Mouse (Mus musculus): ENCODE data around the gene Pou3f3. TPM values are rescaled to one million over a fixed set of nuclear protein-coding genes. Genes with fewer than 3 reads are reported as not detected.

Pou3f3 gene
- polyA plus RNA-seq, 1 experiment from 2014 or later, result 52.0 TPM

DNA sequence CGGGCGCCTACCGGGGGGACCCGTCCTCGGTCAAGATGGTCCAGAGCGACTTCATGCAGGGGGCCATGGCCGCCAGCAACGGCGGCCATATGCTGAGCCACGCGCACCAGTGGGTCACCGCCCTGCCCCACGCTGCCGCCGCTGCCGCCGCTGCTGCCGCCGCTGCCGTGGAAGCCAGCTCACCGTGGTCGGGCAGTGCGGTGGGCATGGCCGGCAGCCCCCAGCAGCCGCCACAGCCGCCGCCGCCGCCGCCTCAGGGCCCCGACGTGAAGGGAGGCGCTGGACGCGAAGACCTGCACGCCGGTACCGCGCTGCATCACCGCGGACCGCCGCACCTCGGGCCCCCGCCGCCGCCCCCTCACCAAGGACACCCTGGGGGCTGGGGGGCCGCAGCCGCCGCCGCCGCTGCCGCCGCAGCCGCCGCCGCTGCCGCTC, 1.8 kb downstream of the Pou3f3 start:
- no peaks in the 10 kb centered on the region for H3K9me3 ChIP-seq
- WGBS, result under 1% methylated on average over 52 of the region's 58 CpGs
- H3K36me3 ChIP-seq, result no peaks in the 10 kb centered on the region
- H3K4me3 ChIP-seq, result peak overlapping the region; percentile 94
- peak overlapping the region; percentile 94 for H3K9ac ChIP-seq (replicated peaks)
- peak overlapping the region; percentile 54 for H3K4me2 ChIP-seq (replicated peaks)
- peak overlapping the region; percentile 100 for H3K27ac ChIP-seq (replicated peaks)
- no peak for ATAC-seq (replicated peaks)
- no peaks in the 10 kb centered on the region for H3K27me3 ChIP-seq
- no peaks in the 10 kb centered on the region; the same call in 1 of the 2 replicates for H3K4me1 ChIP-seq

DNA sequence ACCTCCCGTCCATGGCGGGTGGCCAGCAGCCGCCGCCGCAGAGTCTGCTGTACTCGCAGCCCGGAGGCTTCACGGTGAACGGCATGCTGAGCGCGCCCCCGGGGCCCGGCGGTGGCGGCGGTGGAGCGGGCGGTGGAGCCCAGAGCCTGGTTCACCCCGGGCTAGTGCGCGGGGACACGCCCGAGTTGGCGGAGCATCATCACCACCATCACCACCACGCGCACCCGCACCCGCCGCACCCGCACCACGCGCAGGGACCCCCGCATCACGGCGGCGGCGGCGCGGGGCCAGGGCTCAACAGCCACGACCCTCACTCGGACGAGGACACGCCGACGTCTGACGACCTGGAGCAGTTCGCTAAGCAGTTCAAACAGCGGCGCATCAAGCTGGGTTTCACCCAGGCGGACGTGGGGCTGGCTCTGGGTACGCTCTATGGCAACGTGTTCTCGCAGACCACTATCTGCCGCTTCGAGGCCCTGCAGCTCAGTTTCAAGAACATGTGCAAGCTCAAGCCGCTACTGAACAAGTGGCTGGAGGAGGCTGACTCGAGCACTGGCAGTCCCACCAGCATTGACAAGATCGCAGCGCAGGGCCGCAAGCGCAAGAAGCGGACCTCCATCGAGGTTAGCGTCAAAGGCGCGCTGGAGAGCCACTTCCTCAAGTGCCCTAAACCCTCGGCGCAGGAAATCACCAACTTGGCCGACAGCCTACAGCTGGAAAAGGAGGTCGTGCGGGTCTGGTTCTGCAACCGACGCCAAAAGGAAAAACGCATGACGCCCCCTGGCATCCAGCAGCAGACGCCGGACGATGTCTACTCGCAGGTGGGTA, 2.4 kb downstream of the Pou3f3 start:
- Histone ChIP-seq H3K27me3 (no peaks in the 10 kb centered on the region), H3K4me1 (peaks cover under 1% of the 10 kb centered on the region), H3K9me3 (no peaks in the 10 kb centered on the region), H3K4me3 (peak overlapping the region; percentile 94), H3K36me3 (no peaks in the 10 kb centered on the region), H3K4me2 (replicated peaks) (peak overlapping the region; percentile 54), H3K9ac (replicated peaks) (peak overlapping the region; percentile 94), H3K27ac (replicated peaks) (peak overlapping the region; percentile 100)
- no peak for ATAC-seq (replicated peaks)
- under 1% methylated on average over 79 of the region's 80 CpGs for WGBS

GRCm38 (mm10) chr1:42698584-42699333, 3.2 kb downstream of the Pou3f3 start:
- Histone ChIP-seq H3K27me3 (no peaks in the 10 kb centered on the region), H3K4me2 (replicated peaks) (peak overlapping the region; percentile 54), H3K27ac (replicated peaks) (peak overlapping the region; percentile 100), H3K4me3 (peak overlapping the region; percentile 94), H3K9ac (replicated peaks) (peak overlapping the region; percentile 94), H3K36me3 (no peaks in the 10 kb centered on the region), H3K9me3 (no peaks in the 10 kb centered on the region), H3K4me1 (peaks cover 9% of the 10 kb centered on the region)
- under 1% methylated on average over 56 of the region's 57 CpGs for WGBS
- no peak for ATAC-seq (replicated peaks)

- no peaks in the 10 kb centered on the region for H3K9me3 ChIP-seq
- H3K4me1 ChIP-seq, result peaks cover 15% of the 10 kb centered on the region
- WGBS, result 1% methylated on average over 19 of the region's 19 CpGs
- H3K27ac ChIP-seq (replicated peaks), result peak overlapping the region; percentile 100
- peak overlapping the region; percentile 54 for H3K4me2 ChIP-seq (replicated peaks)
- peak overlapping the region; percentile 94 for H3K9ac ChIP-seq (replicated peaks)
- no peak for ATAC-seq (replicated peaks)
- peak overlapping the region; percentile 94 for H3K4me3 ChIP-seq
- no peaks in the 10 kb centered on the region for H3K27me3 ChIP-seq
- H3K36me3 ChIP-seq, result no peaks in the 10 kb centered on the region
These were observed 3.9 kb downstream of the Pou3f3 start for GRCm38 (mm10) chr1:42699471-42699871.

GRCm38 (mm10) chr1:42700171-42700570, 4.6 kb downstream of the Pou3f3 start:
- H3K27ac ChIP-seq (replicated peaks), result peak overlapping the region; percentile 61
- no peaks in the 10 kb centered on the region for H3K9me3 ChIP-seq
- ATAC-seq (replicated peaks), result no peak
- peak overlapping the region; percentile 94 for H3K4me3 ChIP-seq
- no peaks in the 10 kb centered on the region for H3K27me3 ChIP-seq
- peak overlapping the region; percentile 61 for H3K4me2 ChIP-seq (replicated peaks)
- WGBS, result 5% methylated on average over 3 of the region's 3 CpGs
- H3K9ac ChIP-seq (replicated peaks), result peak overlapping the region; percentile 63
- peaks cover 22% of the 10 kb centered on the region for H3K4me1 ChIP-seq
- H3K36me3 ChIP-seq, result no peaks in the 10 kb centered on the region

DNA sequence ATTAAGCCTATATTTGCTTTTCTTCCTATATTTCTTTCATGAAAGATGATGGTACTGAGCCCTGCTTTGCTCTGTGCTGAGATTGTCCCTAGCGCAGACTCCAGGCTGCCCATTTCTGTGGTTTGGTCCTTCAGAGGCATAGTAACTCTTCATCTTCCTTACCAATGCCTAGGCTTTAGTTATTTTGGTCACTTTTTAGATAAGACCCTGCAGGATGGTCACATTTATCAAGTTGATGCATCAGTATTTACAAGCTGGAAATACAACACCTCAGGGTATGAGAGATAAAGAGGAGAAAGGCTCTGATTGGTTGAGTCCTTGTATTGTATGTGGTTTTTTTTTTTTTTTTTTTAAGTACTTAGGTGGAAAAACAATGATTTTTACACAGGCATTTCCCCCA, 5.2 kb downstream of the Pou3f3 start:
- H3K4me2 ChIP-seq (replicated peaks), result peak overlapping the region; percentile 61
- 11% methylated on average over 1 of the region's 1 CpGs for WGBS
- no peak for ATAC-seq (replicated peaks)

GRCm38 (mm10) chr1:42701833-42702611, 6.5 kb downstream of the Pou3f3 start:
- Histone ChIP-seq H3K27ac (replicated peaks) (peak overlapping the region; percentile 64), H3K4me2 (replicated peaks) (peak overlapping the region; percentile 61), H3K36me3 (no peaks in the 10 kb centered on the region), H3K27me3 (no peaks in the 10 kb centered on the region), H3K4me3 (peak overlapping the region; percentile 94), H3K9ac (replicated peaks) (peak overlapping the region; percentile 63), H3K9me3 (no peaks in the 10 kb centered on the region), H3K4me1 (peaks cover 38% of the 10 kb centered on the region)
- no peak for ATAC-seq (replicated peaks)
- WGBS, result 6% methylated on average over 5 of the region's 5 CpGs

More for the DNA sequence above, 5.2 kb downstream of the Pou3f3 start:
- peak overlapping the region; percentile 63 for H3K9ac ChIP-seq (replicated peaks)
- H3K27me3 ChIP-seq, result no peaks in the 10 kb centered on the region
- H3K4me3 ChIP-seq, result peak overlapping the region; percentile 94
- H3K27ac ChIP-seq (replicated peaks), result peak overlapping the region; percentile 64
- H3K9me3 ChIP-seq, result no peaks in the 10 kb centered on the region
- H3K4me1 ChIP-seq, result peaks cover 28% of the 10 kb centered on the region
- no peaks in the 10 kb centered on the region for H3K36me3 ChIP-seq

DNA sequence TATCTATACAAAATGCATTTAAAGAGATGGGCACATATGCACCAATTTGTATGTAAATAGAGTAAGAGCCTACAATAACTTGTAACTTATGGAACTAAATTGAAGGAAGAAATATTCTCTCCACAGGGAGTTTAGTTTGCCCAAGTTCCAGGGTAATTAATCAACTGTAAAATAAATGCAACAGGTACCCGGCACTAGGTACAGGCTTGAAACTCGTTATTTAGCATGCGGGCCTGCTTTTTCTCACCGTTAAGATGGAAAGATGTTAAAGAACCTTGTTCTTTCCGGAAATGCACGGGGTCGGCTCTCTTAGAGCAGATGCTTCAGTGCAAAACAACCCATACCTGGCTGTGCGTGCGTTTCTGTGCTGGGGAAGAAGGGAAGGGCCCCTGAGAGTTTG, 7.4 kb downstream of the Pou3f3 start:
- peaks cover 47% of the 10 kb centered on the region for H3K4me1 ChIP-seq
- H3K4me3 ChIP-seq, result peak overlapping the region; percentile 42
- H3K36me3 ChIP-seq, result no peaks in the 10 kb centered on the region
- H3K4me2 ChIP-seq (replicated peaks), result peak overlapping the region; percentile 60
- 5% methylated on average over 9 of the region's 9 CpGs for WGBS
- peak overlapping the region; percentile 89 for H3K27ac ChIP-seq (replicated peaks)
- H3K9me3 ChIP-seq, result no peaks in the 10 kb centered on the region
- H3K9ac ChIP-seq (replicated peaks), result peak overlapping the region; percentile 57
- no peak for ATAC-seq (replicated peaks)
- no peaks in the 10 kb centered on the region for H3K27me3 ChIP-seq

- WGBS, result 3% methylated on average over 7 of the region's 7 CpGs
- H3K4me1 ChIP-seq, result peaks cover 51% of the 10 kb centered on the region
- peak overlapping the region; percentile 89 for H3K27ac ChIP-seq (replicated peaks)
- H3K4me2 ChIP-seq (replicated peaks), result peak overlapping the region; percentile 60
- no peaks in the 10 kb centered on the region for H3K36me3 ChIP-seq
- peak overlapping the region; percentile 42 for H3K4me3 ChIP-seq
- H3K9me3 ChIP-seq, result no peaks in the 10 kb centered on the region
- H3K27me3 ChIP-seq, result no peaks in the 10 kb centered on the region
- H3K9ac ChIP-seq (replicated peaks), result peak overlapping the region; percentile 57
- 0 out of 2 replicates have a peak, but pooled peaks have one; percentile 6 for ATAC-seq (replicated peaks)
These were observed 7.9 kb downstream of the Pou3f3 start for GRCm38 (mm10) chr1:42703424-42703823.

DNA sequence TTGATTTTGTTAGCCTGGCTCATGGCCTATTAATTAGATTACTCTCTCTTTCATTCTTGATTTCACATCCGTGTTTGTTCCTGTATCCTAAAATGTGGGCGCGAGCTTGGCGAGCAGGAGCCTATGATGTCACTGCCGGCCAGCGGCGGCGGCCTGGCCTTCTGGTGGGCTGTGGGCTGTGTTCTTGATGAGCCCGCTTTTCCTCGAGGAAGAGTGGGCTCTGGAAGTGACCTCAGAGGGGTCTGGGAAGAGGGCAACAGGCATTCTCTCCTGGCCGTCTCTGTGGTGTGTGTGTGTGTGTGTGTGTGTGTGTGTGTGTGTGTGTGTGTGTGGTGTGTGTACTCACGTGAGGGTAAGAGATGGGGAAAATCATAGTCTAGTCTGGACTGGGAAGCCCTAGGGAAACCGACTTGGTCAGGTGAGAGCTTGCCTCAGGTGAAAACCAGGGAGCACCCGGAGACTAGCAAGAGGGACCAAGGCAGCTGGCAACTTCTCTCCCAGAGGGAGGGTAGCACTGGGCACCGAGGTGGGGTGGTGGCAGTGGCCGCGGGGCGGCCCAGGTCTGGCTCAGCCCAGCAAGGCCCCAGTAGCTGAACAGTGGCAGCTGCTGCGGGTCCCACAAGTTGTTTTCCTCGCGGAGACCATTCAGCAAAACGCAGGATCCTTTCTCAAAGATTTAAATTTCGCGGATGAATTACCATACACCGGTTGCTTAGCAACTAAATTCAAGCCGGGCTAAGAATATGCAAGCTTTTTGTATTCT, 8.5 kb downstream of the Pou3f3 start:
- Histone ChIP-seq H3K9me3 (no peaks in the 10 kb centered on the region), H3K4me1 (peaks cover 57% of the 10 kb centered on the region), H3K4me2 (replicated peaks) (peak overlapping the region; percentile 60), H3K36me3 (no peaks in the 10 kb centered on the region), H3K9ac (replicated peaks) (peak overlapping the region; percentile 57), H3K27me3 (no peaks in the 10 kb centered on the region), H3K27ac (replicated peaks) (peak overlapping the region; percentile 89), H3K4me3 (peak overlapping the region; percentile 42)
- ATAC-seq (replicated peaks), result peak; percentile 82
- WGBS, result under 1% methylated on average over 26 of the region's 26 CpGs

Measured in forebrain, embryonic 15.5 days (tissue).